Mouse (Mus musculus) frontal cortex, adult (tissue): ENCODE measurements around the gene Fam196b.

ENCODE experiments used
- ATAC-seq: cut with Nextera tagmentation; 2 replicates; pipeline ENCODE4 v1.9.2; 2017; ENCODE audit warnings: mild to moderate bottlenecking, moderate library complexity, mixed read lengths; ENCODE audit not compliant: low TSS enrichment

Fam196b gene

DNA sequence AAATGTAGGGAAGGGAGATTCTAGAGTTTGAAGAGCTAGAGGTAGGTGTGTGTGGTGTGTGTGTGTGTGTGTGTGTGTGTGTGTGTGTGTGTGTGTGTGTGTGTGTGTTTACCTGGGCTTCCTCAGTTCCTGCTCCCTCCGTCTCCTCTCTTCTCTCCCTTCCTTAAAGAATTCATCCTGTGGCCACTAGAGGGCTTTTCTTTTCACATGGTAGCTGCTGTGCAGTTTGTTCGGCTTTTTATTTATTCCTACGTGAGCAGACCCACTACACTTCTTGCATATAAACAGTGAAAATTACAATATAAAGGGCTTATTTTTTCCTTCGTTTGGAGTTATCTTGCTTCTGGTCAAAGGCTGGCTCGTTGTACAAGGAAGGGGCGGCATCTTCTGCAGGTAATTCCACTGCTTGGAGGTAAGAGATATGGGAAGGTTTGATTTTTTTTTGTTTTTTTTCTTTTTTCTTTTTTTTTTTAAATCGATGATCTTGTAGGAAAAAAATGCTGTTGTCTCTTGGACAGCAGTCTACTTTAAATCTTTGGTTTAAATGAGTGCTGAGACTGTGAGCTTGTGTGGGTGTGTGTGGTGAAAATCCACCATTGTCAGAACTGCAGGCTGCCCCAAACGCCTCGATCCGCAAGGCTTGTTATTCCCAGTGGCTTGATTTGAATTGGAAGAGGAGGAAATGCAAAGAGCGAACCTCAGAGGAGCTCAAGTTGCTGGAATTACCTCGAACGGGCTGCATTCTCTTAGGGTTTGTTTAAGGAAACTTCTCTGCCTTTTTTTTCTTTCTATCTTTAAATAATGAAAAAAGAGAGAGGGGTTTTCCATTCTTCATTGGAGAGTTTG, at the start of gene Fam196b:
Fam196b (plus strand) TSS at position 289 of the 846 bp plus-strand sequence.
- peak; percentile 86 for ATAC-seq

DNA sequence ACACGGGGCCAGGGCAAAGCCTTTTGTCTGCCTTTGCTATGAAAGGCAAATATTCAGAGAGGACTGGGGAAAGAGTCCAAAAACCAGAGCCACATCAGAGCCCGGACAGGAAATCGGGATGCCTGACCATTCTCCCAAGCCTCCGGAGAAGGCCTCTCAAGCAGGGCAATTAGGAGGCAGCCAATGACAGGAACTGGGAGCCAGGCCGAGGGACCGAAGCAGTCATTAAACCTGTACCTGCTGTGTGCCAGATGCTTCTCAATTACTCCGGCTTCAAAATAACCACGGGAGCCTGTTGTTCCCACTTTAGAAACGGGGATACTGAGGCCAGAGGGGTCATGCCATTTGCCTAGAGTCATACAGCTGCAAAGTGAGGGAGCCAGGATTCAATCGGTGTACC, 42.6 kb upstream of the Fam196b start:
- peak; percentile 56; the same call in 1 of the 2 replicates for ATAC-seq

- no peak for ATAC-seq
Observed at GRCm38 (mm10) chr11:34275941-34276340, 38.7 kb upstream of the Fam196b start.

DNA sequence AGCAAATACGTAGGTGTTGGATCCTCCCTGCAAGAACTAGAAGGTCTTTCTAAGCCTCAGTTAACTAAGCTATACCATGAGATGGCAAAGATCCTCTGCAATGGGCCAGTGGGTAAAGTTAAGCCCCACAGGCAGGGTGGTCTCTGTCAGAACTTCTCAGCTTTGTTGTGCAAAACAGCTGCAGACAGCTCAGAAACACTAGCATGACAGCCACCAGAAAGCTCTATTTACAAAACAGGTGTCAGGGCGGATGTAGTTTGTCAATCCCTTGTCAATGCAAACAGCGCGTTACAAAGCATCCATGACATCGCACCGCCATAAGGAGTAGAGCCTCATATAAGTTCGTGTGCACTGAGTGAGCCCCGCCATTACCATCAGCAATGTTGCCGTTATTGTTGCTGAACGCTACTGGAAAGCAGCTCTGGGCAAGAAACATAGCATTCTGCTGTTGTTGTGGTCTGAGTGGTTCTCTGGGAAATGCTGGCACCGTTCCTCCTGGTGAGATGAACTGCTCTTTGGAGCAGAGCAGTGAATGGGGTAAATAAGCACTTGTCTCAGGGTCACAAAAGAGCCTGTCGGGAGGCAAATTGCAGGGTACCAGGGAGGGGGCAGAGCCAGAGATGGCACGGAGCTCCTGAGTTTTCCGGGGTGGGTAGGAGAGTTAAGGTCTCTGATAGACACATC, 38.1 kb upstream of the Fam196b start:
- ATAC-seq = peak; percentile 38; the same call in 1 of the 2 replicates

GRCm38 (mm10) chr11:34277047-34277445, 37.6 kb upstream of the Fam196b start:
- no peak for ATAC-seq

- ATAC-seq = no peak
Observed at GRCm38 (mm10) chr11:34284124-34284808, 30.4 kb upstream of the Fam196b start.

- no peak for ATAC-seq
Observed at GRCm38 (mm10) chr11:34290265-34290664, 24.4 kb upstream of the Fam196b start.

DNA sequence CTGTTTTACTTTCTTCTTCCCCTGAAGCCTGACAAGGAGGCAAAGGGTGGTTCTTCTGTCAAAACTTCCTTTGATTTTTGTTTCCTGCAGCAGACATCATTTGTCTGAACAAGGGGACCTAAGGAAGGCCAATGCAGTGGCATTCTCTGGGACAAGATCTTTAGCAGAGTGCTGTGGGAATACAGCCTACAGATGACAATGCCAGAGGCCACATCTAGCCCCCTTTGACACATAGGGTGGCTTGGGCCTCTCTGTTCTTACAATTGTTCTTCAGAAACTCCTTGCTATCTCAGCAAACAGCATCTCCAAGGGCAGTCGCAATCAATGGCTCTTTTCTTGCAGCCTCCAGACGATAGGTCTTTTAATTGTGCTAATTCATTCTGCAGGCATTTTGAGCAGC, 23.9 kb upstream of the Fam196b start:
- no peak for ATAC-seq

DNA sequence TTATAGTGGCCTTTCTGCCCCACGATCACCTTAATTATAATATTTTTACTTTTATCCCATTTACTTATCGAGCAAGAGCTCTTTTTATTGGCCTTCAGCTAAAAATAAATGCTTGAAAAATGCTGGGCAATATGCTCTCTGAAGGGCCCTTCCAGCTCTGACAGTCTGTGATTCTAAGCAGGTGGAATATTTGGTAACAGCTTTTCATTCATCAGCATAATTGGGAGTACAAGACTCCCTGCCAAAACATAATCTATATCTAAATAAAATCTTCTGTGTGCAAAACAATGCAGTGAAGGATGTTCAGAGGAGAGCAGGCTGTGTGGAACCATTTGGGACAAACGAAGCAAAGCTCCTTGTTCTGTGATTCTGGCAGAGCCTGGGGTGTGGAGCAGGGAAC, 23.3 kb upstream of the Fam196b start:
- no peak for ATAC-seq

DNA sequence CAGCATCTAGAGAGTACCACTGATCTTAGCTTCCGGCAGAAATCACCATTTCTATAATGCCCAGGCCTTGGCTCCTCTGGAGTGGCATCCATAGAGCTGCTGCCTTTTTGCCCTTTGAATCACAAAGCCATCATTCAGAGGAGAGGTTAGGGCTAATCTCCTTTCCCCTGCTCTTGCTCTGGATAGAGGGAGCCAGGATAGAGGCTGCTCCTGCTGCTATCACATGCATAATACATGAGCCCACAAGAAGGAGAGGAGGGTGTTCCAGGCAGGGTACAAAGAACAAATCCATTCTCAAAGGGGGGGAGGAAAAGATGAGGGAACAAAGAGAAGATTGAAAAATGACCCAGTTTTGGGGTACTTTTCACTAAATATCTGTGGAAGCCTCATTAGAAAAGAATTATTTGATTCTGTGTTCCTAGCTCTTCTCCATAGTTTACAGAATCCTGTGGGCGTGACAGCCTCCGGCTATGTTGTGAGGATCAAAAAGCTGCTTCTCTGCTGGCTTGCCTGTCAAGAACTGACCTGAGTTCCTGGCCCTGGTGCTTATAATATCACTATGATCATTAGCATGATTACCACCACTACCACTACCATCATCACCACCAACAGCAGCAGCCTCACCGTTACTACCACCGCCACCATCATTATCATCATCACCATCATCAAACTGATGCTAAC, 16.8 kb upstream of the Fam196b start:
- ATAC-seq = peak; percentile 64; the same call in 1 of the 2 replicates

DNA sequence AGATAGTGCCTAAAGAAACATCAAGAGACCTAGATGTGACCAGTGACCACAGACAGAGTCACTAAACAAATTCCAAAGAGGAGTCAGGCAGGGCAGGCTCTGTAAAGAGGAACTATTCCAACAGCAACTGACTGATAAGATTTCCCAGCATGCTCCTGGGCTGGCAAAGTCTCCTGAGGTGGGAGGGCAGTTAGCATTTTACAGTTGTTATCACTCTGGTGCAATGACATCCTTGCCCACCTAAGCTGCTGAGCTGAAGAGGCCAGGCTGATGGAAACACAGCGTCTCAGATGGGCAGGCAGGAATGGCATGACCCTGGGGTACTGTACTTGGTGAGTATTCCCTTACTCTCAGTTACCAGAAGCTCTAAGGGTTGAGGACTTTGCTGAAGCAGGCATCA, 15.1 kb upstream of the Fam196b start:
- ATAC-seq = no peak

DNA sequence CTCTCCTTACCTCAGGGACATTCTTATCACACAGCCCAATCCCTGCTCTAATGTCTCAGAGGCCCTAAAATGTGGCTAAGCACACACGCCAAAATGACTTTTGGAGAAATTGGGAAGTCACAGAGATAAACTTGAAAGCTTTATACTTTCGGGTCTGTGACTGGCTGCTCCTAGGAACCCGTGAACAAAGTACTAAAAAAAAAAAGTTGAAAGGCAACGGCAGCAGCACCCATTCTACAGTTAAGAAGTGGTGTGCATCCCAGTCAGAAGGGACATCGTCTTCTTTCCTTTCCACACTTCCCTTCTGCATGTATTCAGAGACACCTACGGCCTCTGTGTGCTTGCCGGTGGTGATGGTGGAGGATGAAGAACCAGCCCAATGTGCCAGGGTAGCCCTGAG, 14.6 kb upstream of the Fam196b start:
- no peak for ATAC-seq

GRCm38 (mm10) chr11:34306231-34306630, 8.4 kb upstream of the Fam196b start:
- no peak for ATAC-seq

DNA sequence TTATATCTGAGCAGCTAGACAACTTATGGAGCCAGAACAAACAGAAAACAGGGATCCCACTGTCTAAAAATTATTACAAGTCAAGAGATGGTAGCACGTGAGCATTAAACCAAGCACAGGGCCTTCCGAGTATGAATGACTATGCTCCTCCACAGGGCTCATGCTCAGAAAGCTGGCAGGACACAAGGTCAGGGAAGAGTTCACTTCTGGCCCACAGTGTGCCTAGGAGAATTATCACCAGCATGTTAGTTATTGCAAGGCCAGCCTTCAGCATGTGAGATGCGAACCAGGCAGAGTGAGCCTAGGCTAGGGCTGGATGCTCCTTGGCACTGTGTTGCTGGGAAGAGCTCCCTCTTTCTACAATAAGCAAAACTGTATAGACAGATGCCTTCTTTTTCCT, 5.9 kb upstream of the Fam196b start:
- no peak for ATAC-seq

GRCm38 (mm10) chr11:34309360-34309759, 5.3 kb upstream of the Fam196b start:
- ATAC-seq = no peak

GRCm38 (mm10) chr11:34311717-34312116, 2.9 kb upstream of the Fam196b start:
- no peak for ATAC-seq

DNA sequence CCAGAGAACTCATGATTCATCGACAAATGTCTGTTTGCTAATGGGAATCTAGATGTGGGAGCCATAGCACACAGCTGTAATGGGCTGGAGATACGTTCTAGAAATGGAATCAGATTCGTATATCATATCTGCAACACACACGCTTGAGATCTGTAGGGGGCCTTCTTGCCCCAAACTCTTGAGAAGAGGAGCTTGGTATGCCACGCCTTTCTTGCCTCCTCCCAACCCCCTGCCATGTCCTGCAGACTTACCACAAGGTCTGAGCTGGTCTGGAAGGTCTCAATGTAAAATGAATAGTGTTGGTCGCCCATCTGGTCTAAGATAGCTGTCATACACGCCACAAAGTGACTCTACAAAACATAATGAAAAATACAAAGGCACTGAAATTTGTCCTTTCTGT, 2.4 kb upstream of the Fam196b start:
- no peak for ATAC-seq

DNA sequence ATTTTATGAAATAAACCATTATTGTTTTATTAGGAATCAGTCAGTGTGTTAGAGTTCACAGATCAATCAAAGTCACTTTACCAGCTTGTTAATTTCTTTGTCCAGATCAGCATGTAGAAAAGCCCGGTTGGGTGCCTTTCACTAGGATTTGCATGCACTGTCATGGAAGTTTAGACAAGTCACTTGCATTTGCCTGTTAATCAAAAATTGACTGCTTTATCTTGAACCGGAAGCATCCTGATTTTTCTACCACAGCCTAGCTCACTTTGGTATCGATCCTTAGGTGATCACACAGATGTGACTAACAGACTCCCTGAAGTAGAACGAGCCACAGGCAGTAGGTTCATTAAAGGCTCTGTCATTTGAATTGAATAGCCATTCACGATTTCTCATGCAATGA, 761 bp downstream of the Fam196b start:
- ATAC-seq = no peak

GRCm38 (mm10) chr11:34316176-34316575, 1.6 kb downstream of the Fam196b start:
- ATAC-seq = no peak

DNA sequence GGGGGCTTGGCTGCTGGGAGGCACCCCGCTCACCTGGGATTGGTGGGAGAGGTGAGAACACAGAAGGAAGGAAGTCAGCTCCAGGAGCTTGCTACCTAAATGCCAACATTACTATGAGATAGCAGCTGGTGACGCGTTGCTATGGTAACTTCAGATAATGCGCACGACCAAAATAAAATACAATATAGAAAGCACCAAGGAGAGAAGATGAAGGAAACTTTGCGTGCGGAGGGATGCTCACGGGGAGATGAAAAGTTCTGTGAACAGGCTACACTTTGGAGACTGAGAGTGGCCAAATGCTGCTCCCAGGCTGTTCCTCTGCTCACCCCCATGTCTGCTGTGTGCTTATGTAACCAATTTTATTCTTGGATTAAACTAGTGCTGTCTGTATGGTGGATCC, 2.4 kb downstream of the Fam196b start:
- peak; percentile 78 for ATAC-seq

- ATAC-seq = no peak
Observed at GRCm38 (mm10) chr11:34319282-34319681, 4.7 kb downstream of the Fam196b start.

GRCm38 (mm10) chr11:34323664-34324063, 9.0 kb downstream of the Fam196b start:
- ATAC-seq = no peak
